Mouse (Mus musculus): ENCODE results near the gene Tmem151a.

DNA sequence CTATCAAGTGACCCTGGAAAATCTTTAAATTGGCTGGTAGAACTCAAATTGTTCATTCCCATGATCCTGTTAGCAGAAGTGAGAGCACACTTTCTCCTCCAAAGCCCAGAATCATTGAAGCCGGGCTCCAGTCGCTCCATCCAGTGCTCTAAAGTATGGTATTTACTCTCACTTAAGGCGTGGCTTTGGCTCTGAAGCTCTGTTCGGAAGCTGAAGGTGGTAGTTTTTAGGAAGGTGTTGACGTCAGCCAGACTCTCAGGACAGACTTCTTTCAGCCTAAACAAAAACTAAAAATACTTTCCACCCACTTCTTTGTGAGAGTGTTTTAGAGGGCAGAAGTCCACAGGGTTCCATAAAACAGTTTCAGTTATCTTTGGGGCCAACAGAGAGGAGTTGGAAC lies 11.8 kb downstream of the Tmem151a start:
- no peak for TF ChIP-seq CTCF (IDR thresholded peaks at IDR 0.05)
- no peak for TF ChIP-seq POLR2A (IDR thresholded peaks at IDR 0.05; ENCODE audit: insufficient read depth, low read depth, low read length)
